Mouse (Mus musculus) stomach, embryonic 14.5 days (tissue): ENCODE measurements around the gene Pard3. TPM values are rescaled to one million over a fixed set of nuclear protein-coding genes. Genes with fewer than 3 reads are reported as not detected.
A peak's percentile ranks its signal among the peaks of the same experiment; 100 is the strongest.

Experiments
- ATAC-seq: fragments of 200-750 bp; cut with Nextera tagmentation; 2 replicates; pipeline ENCODE4 v1.8.0; 2017; ENCODE audit warnings: low read depth, moderate TSS enrichment; ENCODE audit not compliant: insufficient number of reproducible peaks, insufficient read depth, low FRiP score
- H3K27ac ChIP-seq: fragments of 300-500 bp; sonication (generic); 2 replicates; pipeline ENCODE4 v1.5.1; 2014; ENCODE audit warnings: mild to moderate bottlenecking, low read length, moderate library complexity, mixed read lengths
- H3K27me3 ChIP-seq: fragments of 300-500 bp; sonication (generic); 2 replicates; pipeline ENCODE4 v1.6.1; 2014; ENCODE audit warnings: low read length, control low read depth, mixed read lengths; ENCODE audit not compliant: control insufficient read depth, insufficient read depth
- H3K36me3 ChIP-seq: fragments of 300-500 bp; sonication (generic); 2 replicates; pipeline ENCODE4 v1.6.1; 2014; ENCODE audit warnings: mild to moderate bottlenecking, control low read depth, low read length, moderate library complexity, mixed read lengths; ENCODE audit not compliant: control insufficient read depth, insufficient read depth
- H3K4me1 ChIP-seq: fragments of 300-500 bp; sonication (generic); 2 replicates; pipeline ENCODE4 v1.6.1; 2014; ENCODE audit warnings: low read length, control low read depth, mixed read lengths; ENCODE audit not compliant: control insufficient read depth, insufficient read depth
- H3K4me2 ChIP-seq: fragments of 300-500 bp; sonication (generic); replicated peaks from 2 replicates; pipeline ENCODE4 v1.6.1; 2014; ENCODE audit warnings: low read depth, low read length, control low read depth
- H3K4me3 ChIP-seq: fragments of 300-500 bp; sonication (generic); 2 replicates; pipeline ENCODE4 v1.5.1; 2014; ENCODE audit warnings: low read depth, low read length, control low read depth
- H3K9ac ChIP-seq: fragments of 300-500 bp; sonication (generic); replicated peaks from 2 replicates; pipeline ENCODE4 v1.6.1; 2014; ENCODE audit warnings: low read depth, mild to moderate bottlenecking, control low read depth, low read length, moderate library complexity, mixed read lengths
- H3K9me3 ChIP-seq: fragments of 300-500 bp; sonication (generic); 2 replicates; pipeline ENCODE4 v1.6.1; 2016; ENCODE audit warnings: low read depth, low read length, control low read depth; ENCODE audit not compliant: control insufficient read depth
- WGBS: fragments of 180-500 bp; shearing (Covaris S2); extraction: QIAGEN DNeasy Blood & Tissue Kit; methylation state at CpG from one replicate; pipeline ENCODE4 v1.1.7; 2014; 5-methylcytosine and 5-hydroxymethylcytosine counted together
- polyA plus RNA-seq: library from polyadenylated mRNA; unstranded; fragments of >200 nt; fragmentation: Nextera tagmentation; extraction: Ambion mirVana; gene quantifications from 2 replicates; pipeline ENCODE4 v1.2.1, GENCODE M21; 2014

Gene Pard3
- polyA plus RNA-seq, 1 experiment from 2014 or later = 37.9 TPM

GRCm38 (mm10) chr8:127104616-127105015 lies 40.9 kb downstream of the Pard3 start:
- H3K36me3 ChIP-seq = no peaks in the 10 kb centered on the region
- WGBS = 67% methylated on average over 2 of the region's 2 CpGs
- no peaks in the 10 kb centered on the region for H3K9me3 ChIP-seq
- no peaks in the 10 kb centered on the region for H3K27me3 ChIP-seq
- H3K4me3 ChIP-seq = no peak overlapping the region
- no peak overlapping the region for H3K4me2 ChIP-seq
- H3K27ac ChIP-seq = no peak overlapping the region
- peaks cover 13% of the 10 kb centered on the region for H3K4me1 ChIP-seq
- H3K9ac ChIP-seq = no peak overlapping the region
- no peak for ATAC-seq

- 26% methylated on average over 3 of the region's 3 CpGs for WGBS
- Histone ChIP-seq H3K4me2 (no peak overlapping the region), H3K27ac (no peak overlapping the region), H3K9me3 (no peaks in the 10 kb centered on the region), H3K27me3 (no peaks in the 10 kb centered on the region), H3K4me3 (no peak overlapping the region), H3K36me3 (no peaks in the 10 kb centered on the region), H3K9ac (no peak overlapping the region), H3K4me1 (peaks cover 23% of the 10 kb centered on the region)
- no peak for ATAC-seq
These were observed 44.2 kb downstream of the Pard3 start for GRCm38 (mm10) chr8:127107928-127108327.

GRCm38 (mm10) chr8:127113209-127113608 lies 49.5 kb downstream of the Pard3 start:
- Histone ChIP-seq H3K36me3 (no peaks in the 10 kb centered on the region), H3K27ac (no peak overlapping the region), H3K27me3 (no peaks in the 10 kb centered on the region), H3K4me1 (peaks cover 17% of the 10 kb centered on the region), H3K9me3 (no peaks in the 10 kb centered on the region), H3K4me2 (no peak overlapping the region), H3K4me3 (no peak overlapping the region), H3K9ac (no peak overlapping the region)
- WGBS = 88% methylated on average over 5 of the region's 5 CpGs
- ATAC-seq = no peak

- Histone ChIP-seq H3K36me3 (no peaks in the 10 kb centered on the region), H3K9me3 (no peaks in the 10 kb centered on the region), H3K4me3 (no peak overlapping the region), H3K27me3 (no peaks in the 10 kb centered on the region), H3K4me1 (peaks cover 12% of the 10 kb centered on the region; the same call in 1 of the 2 replicates), H3K9ac (no peak overlapping the region), H3K27ac (no peak overlapping the region), H3K4me2 (no peak overlapping the region)
- 63% methylated on average over 3 of the region's 3 CpGs for WGBS
- ATAC-seq = no peak
These were observed 52.1 kb downstream of the Pard3 start for GRCm38 (mm10) chr8:127115837-127116236.

GRCm38 (mm10) chr8:127118373-127118861 lies 54.7 kb downstream of the Pard3 start:
- ATAC-seq = no peak
- Histone ChIP-seq H3K36me3 (no peaks in the 10 kb centered on the region), H3K4me3 (no peak overlapping the region), H3K4me2 (no peak overlapping the region), H3K27me3 (no peaks in the 10 kb centered on the region), H3K9me3 (no peaks in the 10 kb centered on the region), H3K4me1 (peaks cover 6% of the 10 kb centered on the region), H3K9ac (no peak overlapping the region), H3K27ac (no peak overlapping the region)
- WGBS = 79% methylated on average over 11 of the region's 11 CpGs

GRCm38 (mm10) chr8:127123391-127123790 lies 59.7 kb downstream of the Pard3 start:
- 77% methylated on average over 3 of the region's 3 CpGs for WGBS
- Histone ChIP-seq H3K9ac (no peak overlapping the region), H3K4me2 (no peak overlapping the region), H3K4me1 (peaks cover 44% of the 10 kb centered on the region), H3K9me3 (no peaks in the 10 kb centered on the region), H3K4me3 (no peak overlapping the region), H3K27me3 (no peaks in the 10 kb centered on the region), H3K27ac (no peak overlapping the region; the same call in 1 of the 2 replicates), H3K36me3 (no peaks in the 10 kb centered on the region)
- ATAC-seq = no peak

- Histone ChIP-seq H3K4me1 (peaks cover 48% of the 10 kb centered on the region), H3K9me3 (no peaks in the 10 kb centered on the region), H3K9ac (no peak overlapping the region), H3K4me3 (no peak overlapping the region), H3K36me3 (no peaks in the 10 kb centered on the region), H3K27me3 (no peaks in the 10 kb centered on the region), H3K4me2 (no peak overlapping the region), H3K27ac (peak overlapping the region; percentile 48; the same call in 1 of the 2 replicates)
- 47% methylated on average over 8 of the region's 8 CpGs for WGBS
- no peak for ATAC-seq
These were observed 61.1 kb downstream of the Pard3 start for GRCm38 (mm10) chr8:127124795-127125194.

- Histone ChIP-seq H3K27ac (no peak overlapping the region), H3K9ac (no peak overlapping the region), H3K9me3 (no peaks in the 10 kb centered on the region), H3K27me3 (no peaks in the 10 kb centered on the region), H3K36me3 (no peaks in the 10 kb centered on the region), H3K4me3 (no peak overlapping the region), H3K4me1 (peaks cover 48% of the 10 kb centered on the region), H3K4me2 (no peak overlapping the region)
- WGBS = 29% methylated on average over 11 of the region's 11 CpGs
- ATAC-seq = no peak
These were observed 62.3 kb downstream of the Pard3 start for GRCm38 (mm10) chr8:127125686-127126683.
